Mouse (Mus musculus) adrenal gland, postnatal 4 days (tissue): ENCODE measurements around the gene Olfr299. TPM values are rescaled to one million over a fixed set of nuclear protein-coding genes. Genes with fewer than 3 reads are reported as not detected.

Source experiments
- DNase-seq, 2 experiments: peaks; one replicate each; pipeline ENCODE4 v3.0.0; 2021 to 2022; ENCODE audit warnings: low spot score in 2 of 2, mixed read lengths in 2 of 2
- long read RNA-seq, 2 experiments: library from polyadenylated mRNA; stranded (forward); transcript quantifications; one replicate each; pipeline ENCODE4 v2.0.0; 2021
- total RNA-seq, 2 experiments: library from RNA; stranded (reverse); gene quantifications; 2 replicates each; pipeline ENCODE4 v1.2.3; 2021

Olfr299 gene
- total RNA-seq, result not detected
- long read RNA-seq, experiment 1, result 0 reads
- long read RNA-seq, experiment 2, result 0 reads

DNA sequence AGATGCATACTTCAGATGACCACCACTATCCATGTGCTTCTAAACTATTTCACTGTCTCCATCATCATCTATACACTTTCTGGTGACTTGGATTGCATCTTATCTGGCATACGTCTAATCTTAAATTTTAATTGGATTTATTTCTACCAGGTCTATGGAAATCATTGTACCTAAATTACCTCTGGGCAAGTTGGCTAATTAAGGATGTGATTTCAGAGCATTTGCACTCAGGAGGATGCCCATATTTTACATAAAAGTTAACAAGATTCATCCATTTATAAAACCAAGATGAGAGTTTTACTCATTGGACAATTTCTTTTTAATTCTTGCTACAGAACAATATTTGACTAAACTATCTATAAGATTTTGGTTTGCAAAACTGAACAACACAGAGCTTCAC, at the start of gene Olfr299:
Gene Olfr299 (plus strand): TSS at position 301 of the 400 bp plus-strand sequence.
- no peak for DNase-seq

GRCm38 (mm10) chr7:86492384-86492783, 32.7 kb downstream of the Olfr299 start, which contains the start of gene Olfr298:
Gene Olfr298, minus strand, starts transcription at chr7:86492484.
- DNase-seq, result no peak

Other genes with a start within 250 kb of the Olfr299 start
- not detected for gene Vmn2r76, start 213.6 kb upstream of the Olfr299 start, total RNA-seq
- not detected for gene Olfr310, start 182.7 kb upstream of the Olfr299 start, total RNA-seq
- gene Olfr309, start 146.2 kb upstream of the Olfr299 start, total RNA-seq, result not detected
- gene Olfr308, start 134.3 kb upstream of the Olfr299 start, total RNA-seq, result not detected
- gene Olfr307, start 122.3 kb upstream of the Olfr299 start, total RNA-seq, result not detected
- not detected for gene Olfr305, start 93.0 kb upstream of the Olfr299 start, total RNA-seq
- not detected for gene Olfr304, start 73.3 kb upstream of the Olfr299 start, total RNA-seq
- not detected for gene Olfr303, start 62.1 kb upstream of the Olfr299 start, total RNA-seq
- gene Olfr301, start 56.1 kb upstream of the Olfr299 start, total RNA-seq, result not detected
- not detected for gene Olfr298, start 32.6 kb downstream of the Olfr299 start, total RNA-seq
- gene Olfr297, start 60.0 kb downstream of the Olfr299 start, total RNA-seq, result not detected
- gene Olfr295, start 123.9 kb downstream of the Olfr299 start, total RNA-seq, result not detected
- gene Olfr294, start 156.7 kb downstream of the Olfr299 start, total RNA-seq, result not detected
- not detected for gene Olfr293, start 189.1 kb downstream of the Olfr299 start, total RNA-seq
- gene Olfr292, start 228.4 kb downstream of the Olfr299 start, total RNA-seq, result not detected